15 mouse cellular contexts compared by ENCODE assay signal in the genomic region with DNA sequence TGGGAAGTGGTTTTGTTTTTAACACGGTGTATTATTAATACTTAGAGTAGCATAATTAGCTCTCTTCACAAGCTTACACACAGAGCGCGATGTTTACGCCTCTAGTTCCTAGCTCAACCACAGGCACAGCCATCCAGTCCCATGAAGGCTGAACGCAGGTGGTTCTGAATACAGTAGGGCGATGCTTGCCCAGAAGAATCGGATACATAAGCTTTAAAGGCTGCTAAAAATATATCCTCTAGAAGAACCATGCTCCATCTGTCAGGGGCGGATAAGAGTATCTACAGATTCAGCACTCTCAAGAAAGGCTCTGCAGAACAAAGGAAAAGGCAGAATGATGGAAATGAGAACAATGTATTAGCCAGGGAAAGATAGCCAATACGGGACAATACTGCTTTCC.
DNase-seq lines count a peak whose midpoint lies in the region.
"Had no signal": no experiment of that assay in that cellular context is flagged by ENCODE, and none has a peak within 500 bp of the region (broad histone marks: within the 10 kb centered on the region; RNA-seq: fewer than 3 reads in every experiment).

No protein-coding gene starts in this region.

- DNase-seq in layer of hippocampus, adult 9-11 months: peak; percentile 17
- no peak for DNase-seq in layer of hippocampus, adult 8-10 months (ENCODE audit: low spot score in 2 of 2)
- peak; percentile 27 to 29 for DNase-seq in right cerebral cortex, adult 2 months (ENCODE audit: low spot score in 2 of 2)
- DNase-seq in right cerebral cortex, postnatal 4 days: no peak
- peak; percentile 28 to 46 for DNase-seq in left cerebral cortex, postnatal 14 days (ENCODE audit: low spot score in 2 of 2)
- no peak for DNase-seq in lung, postnatal 25 days (ENCODE audit: low spot score)
- no peak for DNase-seq in kidney, adult 8-10 months
- DNase-seq: adrenal gland, adult 2 months; adrenal gland, postnatal 25 days; cerebellum, adult 11 months; cerebellum, adult 9-10 months; cerebellum, postnatal 36 days; gastrocnemius, postnatal 14 days; heart, adult 2 months; heart, postnatal 14 days had no signal

- intact Hi-C loops in left cerebral cortex, postnatal 14 days (cut with DNase I): no loop called here

Comparison
In these comparisons a context has a peak if more than half of its experiments do, and no peak if none do; other contexts are left out.
1. DNase-seq: peak in layer of hippocampus, adult 9-11 months (single experiment), right cerebral cortex, adult 2 months (2 of 2) and left cerebral cortex, postnatal 14 days (2 of 2); none in layer of hippocampus, adult 8-10 months (0 of 2), right cerebral cortex, postnatal 4 days (single experiment), lung, postnatal 25 days (single experiment) and kidney, adult 8-10 months (0 of 2).